Comparison of ENCODE assay signal across 10 mouse cellular contexts in the genomic region with DNA sequence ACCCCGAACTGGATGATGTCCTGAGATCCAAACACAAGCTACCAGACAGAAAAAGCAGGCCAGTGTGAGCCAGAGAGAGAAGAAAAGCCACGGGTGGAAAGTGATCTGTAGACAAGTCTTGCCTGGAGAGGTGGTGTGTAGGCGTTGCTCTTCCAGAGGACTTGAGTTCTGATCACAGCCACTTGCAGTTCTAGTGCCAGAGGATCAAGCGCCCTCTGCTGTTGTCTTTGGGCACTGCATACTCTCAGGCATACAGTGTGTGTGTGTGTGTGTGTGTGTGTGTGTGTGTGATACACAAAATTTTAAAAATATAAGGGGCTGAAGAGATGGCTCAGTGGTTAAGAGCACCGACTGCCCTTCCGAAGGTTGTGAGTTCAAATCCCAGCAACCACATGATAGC. TPM values are rescaled to one million over a fixed set of nuclear protein-coding genes. Genes with fewer than 3 reads are reported as not detected.
DNase-seq lines count a peak whose midpoint lies in the region; ATAC-seq and TF ChIP-seq lines count a peak whose summit lies in the region.
"Had no signal": no experiment of that assay in that cellular context is flagged by ENCODE, and none has a peak within 500 bp of the region (broad histone marks: within the 10 kb centered on the region; RNA-seq: fewer than 3 reads in every experiment).

No protein-coding gene starts in this region.

- no peak overlapping the region for H3K4me2 ChIP-seq in liver, embryonic 12.5 days

- no peaks in the 10 kb centered on the region for H3K4me1 ChIP-seq in cerebellum, adult 2 months (ENCODE audit: control insufficient read depth, insufficient read depth, low read length)
- H3K4me1 ChIP-seq in liver, embryonic 12.5 days = peaks cover 11% of the 10 kb centered on the region

- ATAC-seq in liver, embryonic 12.5 days = no peak

- TF ChIP-seq CTCF in cerebellum, adult 2 months (IDR thresholded peaks at IDR 0.05; ENCODE audit: borderline replicate concordance, insufficient read depth, low read depth, low read length) = peak; percentile 19; the same call in 1 of the 2 replicates

- 86% methylated on average over 6 of the region's 6 CpGs for WGBS in cerebellum, adult 2 months
- WGBS in liver, embryonic 12.5 days (ENCODE audit: insufficient replicate concordance) = 67% methylated on average over 6 of the region's 6 CpGs

- no peaks in the 10 kb centered on the region for H3K27me3 ChIP-seq in cerebellum, adult 2 months (ENCODE audit: control insufficient read depth, insufficient read depth, low read length)
- no peaks in the 10 kb centered on the region; the same call in 1 of the 2 replicates for H3K27me3 ChIP-seq in liver, embryonic 12.5 days (replicated peaks)

- H3K4me3 ChIP-seq in cerebellum, adult 2 months (replicated peaks; ENCODE audit: insufficient read depth, low read depth, low read length) = no peak overlapping the region
- no peak overlapping the region for H3K4me3 ChIP-seq in liver, embryonic 12.5 days
- H3K4me3 ChIP-seq: erythroblast, embryonic 14.5 days had no signal

- no peak for DNase-seq in cerebellum, adult 2 months
- no peak for DNase-seq in cerebellum, adult 9-10 months
- DNase-seq in liver = peak; percentile 43
- peak; percentile 86 for DNase-seq in R1 (ENCODE audit: low read depth, low spot score)
- peak; percentile 37 for DNase-seq in retina, embryonic 14.5 days (ENCODE audit: low spot score)
- no peak for DNase-seq in cerebellum, adult 11 months
- DNase-seq in cerebellum, adult 18-20 months = no peak

- H3K27ac ChIP-seq in cerebellum, adult 2 months (ENCODE audit: insufficient read depth, low read length) = no peak overlapping the region
- H3K27ac ChIP-seq in liver, embryonic 12.5 days = no peak overlapping the region

- no peaks in the 10 kb centered on the region for H3K36me3 ChIP-seq in liver, embryonic 12.5 days

- no peak for TF ChIP-seq POLR2A in cerebellum, adult 2 months (IDR thresholded peaks at IDR 0.05; ENCODE audit: borderline replicate concordance, insufficient read depth, low read length)

- H3K9me3 ChIP-seq in liver, embryonic 12.5 days (replicated peaks) = no peaks in the 10 kb centered on the region

- H3K9ac ChIP-seq in liver, embryonic 12.5 days = no peak overlapping the region

RNA-seq across cellular contexts. Expression of gene 1700016D06Rik, which starts 11.4 kb away (rescaled TPM):
- polyA plus RNA-seq in cerebellum, adult 2 months (2012; rRNA removed) = not detected in 2 replicates
- polyA plus RNA-seq in liver, embryonic 12.5 days (2016; fragmentation: Nextera tagmentation; extraction: Ambion mirVana) = not detected in 2 replicates
- polyA plus RNA-seq: erythroblast, embryonic 14.5 days; large intestine, adult 2 months had no signal

RNA-seq across cellular contexts. Expression of gene Arhgef7, which starts 15.3 kb away (rescaled TPM):
- polyA plus RNA-seq in cerebellum, adult 2 months (2012; rRNA removed) = 134 and 151 TPM in 2 replicates
- polyA plus RNA-seq in liver, embryonic 12.5 days (2016; fragmentation: Nextera tagmentation; extraction: Ambion mirVana) = 19.1 and 19.5 TPM in 2 replicates

Comparison
In these comparisons a context has a peak if more than half of its experiments do, and no peak if none do; other contexts are left out.
1. DNase-seq: peak in liver (single experiment), R1 (single experiment) and retina, embryonic 14.5 days (single experiment); none in cerebellum, adult 2 months (0 of 2), cerebellum, adult 9-10 months (single experiment), cerebellum, adult 11 months (single experiment) and cerebellum, adult 18-20 months (0 of 2).